Mouse (Mus musculus): ENCODE results near the gene Exd2. TPM values are rescaled to one million over a fixed set of nuclear protein-coding genes. Genes with fewer than 3 reads are reported as not detected.

Gene Exd2
- polyA plus RNA-seq, 1 experiment from 2014 or later = 25.3 TPM

DNA sequence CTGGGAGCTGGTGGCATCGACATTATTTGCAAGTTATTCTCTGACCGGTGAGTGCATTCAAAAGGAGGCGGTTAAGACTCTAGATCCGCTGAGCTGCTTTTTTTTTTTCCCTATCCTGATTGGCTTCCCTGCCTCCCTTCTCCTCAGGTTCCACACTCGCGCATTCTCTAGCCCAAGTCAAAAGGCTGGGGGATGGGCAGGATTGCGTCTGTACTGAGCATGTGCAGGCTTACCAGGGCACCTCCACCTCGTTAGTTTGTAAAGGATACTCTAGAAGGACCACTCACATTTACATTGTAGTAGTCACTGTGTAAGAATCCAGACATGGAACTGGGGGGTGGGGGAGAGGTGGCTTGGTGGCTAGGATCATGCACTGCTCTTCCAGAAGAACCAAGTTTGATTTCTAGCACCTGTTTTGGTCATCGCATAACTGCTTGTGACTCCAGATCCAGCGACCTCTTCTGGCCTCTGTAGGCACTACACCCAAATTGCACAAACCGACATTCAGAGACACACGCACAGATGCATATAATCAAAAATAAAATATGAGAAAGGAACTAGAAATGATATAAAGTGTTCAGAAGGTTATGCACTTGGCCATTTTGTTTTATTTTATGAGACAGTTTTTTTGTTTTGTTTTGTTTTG, 61.5 kb downstream of the Exd2 start:
- no peak overlapping the region for H3K4me3 ChIP-seq (replicated peaks)
- H3K9ac ChIP-seq = no peak overlapping the region
- WGBS = 37% methylated on average over 12 of the region's 12 CpGs
- ATAC-seq (ENCODE audit: insufficient number of reproducible peaks, low FRiP score, low TSS enrichment, low read depth) = no peak
- no peak overlapping the region for H3K4me2 ChIP-seq (replicated peaks)
- no peaks in the 10 kb centered on the region for H3K36me3 ChIP-seq
- peaks cover 13% of the 10 kb centered on the region for H3K27me3 ChIP-seq
- peaks cover 32% of the 10 kb centered on the region for H3K4me1 ChIP-seq
- no peak overlapping the region for H3K27ac ChIP-seq (replicated peaks)
- H3K9me3 ChIP-seq (replicated peaks) = no peaks in the 10 kb centered on the region

- Histone ChIP-seq H3K9ac (no peak overlapping the region), H3K4me1 (peaks cover 27% of the 10 kb centered on the region), H3K27ac (replicated peaks) (no peak overlapping the region), H3K36me3 (no peaks in the 10 kb centered on the region), H3K27me3 (peaks cover 9% of the 10 kb centered on the region), H3K4me2 (replicated peaks) (no peak overlapping the region), H3K9me3 (replicated peaks) (no peaks in the 10 kb centered on the region), H3K4me3 (replicated peaks) (no peak overlapping the region)
- 14% methylated on average over 7 of the region's 7 CpGs for WGBS
- no peak for ATAC-seq (ENCODE audit: insufficient number of reproducible peaks, low FRiP score, low TSS enrichment, low read depth)
Measured at GRCm38 (mm10) chr12:80525513-80525912, 62.6 kb downstream of the Exd2 start.

GRCm38 (mm10) chr12:80526511-80526910, 63.6 kb downstream of the Exd2 start:
- 69% methylated on average over 2 of the region's 2 CpGs for WGBS
- no peak for ATAC-seq (ENCODE audit: insufficient number of reproducible peaks, low FRiP score, low TSS enrichment, low read depth)
- Histone ChIP-seq H3K4me2 (replicated peaks) (no peak overlapping the region), H3K27ac (replicated peaks) (no peak overlapping the region), H3K36me3 (no peaks in the 10 kb centered on the region), H3K27me3 (no peaks in the 10 kb centered on the region), H3K9ac (no peak overlapping the region), H3K9me3 (replicated peaks) (no peaks in the 10 kb centered on the region), H3K4me1 (peaks cover 28% of the 10 kb centered on the region), H3K4me3 (replicated peaks) (no peak overlapping the region)

GRCm38 (mm10) chr12:80527727-80528389, 65.0 kb downstream of the Exd2 start:
- Histone ChIP-seq H3K4me3 (replicated peaks) (no peak overlapping the region), H3K27ac (replicated peaks) (no peak overlapping the region), H3K4me2 (replicated peaks) (no peak overlapping the region), H3K36me3 (no peaks in the 10 kb centered on the region), H3K9ac (no peak overlapping the region), H3K27me3 (no peaks in the 10 kb centered on the region), H3K4me1 (peaks cover 21% of the 10 kb centered on the region), H3K9me3 (replicated peaks) (no peaks in the 10 kb centered on the region)
- WGBS = 66% methylated on average over 5 of the region's 5 CpGs
- ATAC-seq (ENCODE audit: insufficient number of reproducible peaks, low FRiP score, low TSS enrichment, low read depth) = no peak

DNA sequence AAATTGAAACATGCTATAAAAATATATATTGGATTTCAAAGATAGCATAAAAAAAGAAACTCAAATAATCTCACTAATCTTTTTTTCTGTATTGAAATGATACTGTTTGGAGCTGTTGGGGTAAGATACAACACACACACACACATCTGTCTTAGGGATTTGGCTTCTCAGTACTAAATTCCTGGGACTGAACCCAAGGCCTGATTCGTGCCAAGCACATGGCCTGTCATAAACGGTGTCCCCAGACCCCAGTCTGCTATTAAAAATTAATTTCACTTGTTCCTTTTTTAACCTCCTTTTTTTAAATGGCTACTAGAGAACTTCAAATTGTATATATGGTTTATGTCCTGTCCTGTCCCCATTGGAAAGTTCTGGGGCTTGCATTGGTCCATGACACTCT, 67.2 kb downstream of the Exd2 start:
- Histone ChIP-seq H3K9ac (no peak overlapping the region), H3K4me2 (replicated peaks) (no peak overlapping the region), H3K27me3 (no peaks in the 10 kb centered on the region), H3K4me3 (replicated peaks) (no peak overlapping the region), H3K36me3 (no peaks in the 10 kb centered on the region), H3K9me3 (replicated peaks) (no peaks in the 10 kb centered on the region), H3K27ac (replicated peaks) (no peak overlapping the region), H3K4me1 (peaks cover 25% of the 10 kb centered on the region)
- 43% methylated on average over 2 of the region's 2 CpGs for WGBS
- ATAC-seq (ENCODE audit: insufficient number of reproducible peaks, low FRiP score, low TSS enrichment, low read depth) = no peak

DNA sequence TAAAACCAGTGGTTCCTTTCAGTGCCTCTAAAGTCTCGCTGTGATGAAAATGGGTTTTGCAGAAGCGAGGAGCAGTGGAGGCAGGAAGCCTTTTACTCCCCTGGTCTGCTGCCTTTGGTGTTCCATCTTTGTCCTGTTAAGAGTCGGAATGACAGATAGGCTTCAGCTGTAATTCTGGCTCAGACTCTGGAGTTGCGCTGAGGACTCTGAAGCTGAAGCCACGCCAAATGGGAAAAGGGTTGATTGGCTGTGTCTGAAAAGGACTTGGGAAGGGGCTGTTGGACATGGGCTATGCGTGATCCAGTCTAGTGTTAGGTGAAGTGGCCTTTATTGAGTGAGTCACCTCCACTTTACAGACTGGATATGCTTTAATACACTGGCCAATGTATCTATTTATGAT, 67.7 kb downstream of the Exd2 start:
- H3K36me3 ChIP-seq = no peaks in the 10 kb centered on the region
- WGBS = 60% methylated on average over 6 of the region's 6 CpGs
- H3K9ac ChIP-seq = no peak overlapping the region
- H3K4me1 ChIP-seq = peaks cover 22% of the 10 kb centered on the region
- no peaks in the 10 kb centered on the region for H3K27me3 ChIP-seq
- H3K4me2 ChIP-seq (replicated peaks) = no peak overlapping the region
- H3K27ac ChIP-seq (replicated peaks) = no peak overlapping the region
- H3K9me3 ChIP-seq (replicated peaks) = no peaks in the 10 kb centered on the region
- H3K4me3 ChIP-seq (replicated peaks) = no peak overlapping the region
- ATAC-seq (ENCODE audit: insufficient number of reproducible peaks, low FRiP score, low TSS enrichment, low read depth) = no peak

DNA sequence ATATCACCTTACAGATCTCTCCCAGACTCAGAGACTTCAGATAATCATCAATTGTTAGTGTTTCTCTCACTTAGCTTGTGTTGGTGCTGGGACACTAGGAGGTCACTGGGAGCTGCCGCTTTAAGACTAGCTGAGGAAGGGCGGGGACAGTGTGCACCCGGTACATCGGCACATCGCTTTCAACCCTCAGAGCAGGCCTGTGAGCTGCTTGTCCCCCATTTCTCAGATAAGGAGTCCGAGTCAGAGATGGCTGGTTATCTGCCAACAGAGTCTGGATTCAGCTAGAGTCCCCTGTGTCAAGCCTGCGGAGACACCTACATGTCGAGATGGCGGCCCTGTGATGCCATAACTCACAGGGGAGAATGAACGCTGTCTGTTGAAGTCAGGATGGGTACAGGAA, 68.7 kb downstream of the Exd2 start:
- Histone ChIP-seq H3K4me2 (replicated peaks) (no peak overlapping the region), H3K36me3 (no peaks in the 10 kb centered on the region), H3K27me3 (no peaks in the 10 kb centered on the region), H3K27ac (replicated peaks) (no peak overlapping the region), H3K9ac (no peak overlapping the region), H3K4me3 (replicated peaks) (no peak overlapping the region), H3K9me3 (replicated peaks) (no peaks in the 10 kb centered on the region), H3K4me1 (peaks cover 17% of the 10 kb centered on the region; the same call in 1 of the 2 replicates)
- WGBS = 80% methylated on average over 10 of the region's 10 CpGs
- ATAC-seq (ENCODE audit: insufficient number of reproducible peaks, low FRiP score, low TSS enrichment, low read depth) = no peak

DNA sequence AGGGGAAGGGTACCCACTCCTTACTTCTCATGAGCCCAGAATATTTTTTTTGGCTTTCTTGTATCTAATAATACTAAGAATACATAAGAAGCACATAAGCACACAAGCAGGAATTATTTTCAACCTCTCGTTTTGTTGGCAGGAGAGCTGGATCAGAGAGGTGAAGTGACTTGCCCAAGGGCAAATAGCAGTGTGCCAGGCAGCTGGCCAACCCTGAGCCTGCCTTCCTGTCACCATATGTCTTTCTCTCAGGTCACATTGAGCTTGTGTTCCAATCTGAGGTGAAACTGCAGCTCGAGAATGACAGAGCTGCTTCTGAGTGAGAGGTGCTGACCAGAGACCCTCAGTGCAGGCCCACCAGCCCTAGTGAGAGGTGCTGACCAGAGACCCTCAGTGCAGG, 71.0 kb downstream of the Exd2 start:
- Histone ChIP-seq H3K4me1 (0 out of 2 replicates have a peak, but pooled peaks cover 7% of the 10 kb centered on the region), H3K27ac (replicated peaks) (no peak overlapping the region), H3K4me3 (replicated peaks) (no peak overlapping the region), H3K36me3 (no peaks in the 10 kb centered on the region), H3K9ac (no peak overlapping the region), H3K27me3 (no peaks in the 10 kb centered on the region), H3K9me3 (replicated peaks) (no peaks in the 10 kb centered on the region), H3K4me2 (replicated peaks) (no peak overlapping the region)
- WGBS = 36% methylated on average over 2 of the region's 2 CpGs
- no peak for ATAC-seq (ENCODE audit: insufficient number of reproducible peaks, low FRiP score, low TSS enrichment, low read depth)

DNA sequence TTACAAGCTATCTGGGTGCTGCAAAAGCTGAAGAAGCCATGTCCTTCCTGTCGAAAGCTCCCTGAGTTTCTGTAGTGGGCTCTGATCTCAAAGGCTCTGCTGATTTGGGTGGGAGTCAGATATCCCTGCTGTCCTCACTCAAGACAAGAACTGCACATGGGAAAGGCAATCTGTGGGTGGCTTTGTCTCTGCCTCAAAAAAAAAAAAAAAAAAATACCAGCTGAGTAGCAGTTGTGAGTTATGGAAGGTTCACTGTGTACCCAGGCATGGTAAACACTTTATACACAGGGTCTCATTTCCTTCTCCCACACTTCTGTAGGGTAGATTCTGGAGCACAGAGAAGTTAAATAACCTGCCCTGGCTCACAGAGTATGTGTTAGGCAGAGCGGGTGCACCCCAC, 74.4 kb downstream of the Exd2 start:
- H3K4me2 ChIP-seq (replicated peaks) = no peak overlapping the region
- 70% methylated on average over 2 of the region's 2 CpGs for WGBS
- ATAC-seq (ENCODE audit: insufficient number of reproducible peaks, low FRiP score, low TSS enrichment, low read depth) = no peak

DNA sequence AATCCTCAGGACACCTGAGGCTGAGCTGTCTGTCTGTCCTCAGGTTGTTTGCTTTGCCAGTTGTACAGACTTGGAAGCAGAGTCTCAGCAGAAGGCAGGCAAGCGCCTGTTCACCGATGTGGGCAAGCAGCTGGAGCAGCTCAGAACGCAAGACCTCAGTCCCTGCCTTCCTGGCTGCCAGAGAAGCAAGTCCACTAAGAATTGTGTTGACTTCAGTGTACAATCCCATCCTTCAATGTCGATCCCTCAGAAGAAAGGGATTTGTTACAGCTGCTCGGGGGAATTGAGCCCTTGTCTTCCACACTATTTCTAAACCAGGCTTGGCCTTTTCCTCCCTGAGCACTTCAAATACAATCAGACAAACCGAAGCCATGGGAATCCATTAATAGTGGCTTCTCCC, 75.4 kb downstream of the Exd2 start:
- ATAC-seq (ENCODE audit: insufficient number of reproducible peaks, low FRiP score, low TSS enrichment, low read depth) = no peak

More for the DNA sequence above, 74.4 kb downstream of the Exd2 start:
- Histone ChIP-seq H3K27me3 (no peaks in the 10 kb centered on the region), H3K9ac (no peak overlapping the region), H3K4me1 (0 out of 2 replicates have a peak, but pooled peaks cover 4% of the 10 kb centered on the region), H3K4me3 (replicated peaks) (no peak overlapping the region), H3K9me3 (replicated peaks) (no peaks in the 10 kb centered on the region), H3K36me3 (no peaks in the 10 kb centered on the region), H3K27ac (replicated peaks) (no peak overlapping the region)

DNA sequence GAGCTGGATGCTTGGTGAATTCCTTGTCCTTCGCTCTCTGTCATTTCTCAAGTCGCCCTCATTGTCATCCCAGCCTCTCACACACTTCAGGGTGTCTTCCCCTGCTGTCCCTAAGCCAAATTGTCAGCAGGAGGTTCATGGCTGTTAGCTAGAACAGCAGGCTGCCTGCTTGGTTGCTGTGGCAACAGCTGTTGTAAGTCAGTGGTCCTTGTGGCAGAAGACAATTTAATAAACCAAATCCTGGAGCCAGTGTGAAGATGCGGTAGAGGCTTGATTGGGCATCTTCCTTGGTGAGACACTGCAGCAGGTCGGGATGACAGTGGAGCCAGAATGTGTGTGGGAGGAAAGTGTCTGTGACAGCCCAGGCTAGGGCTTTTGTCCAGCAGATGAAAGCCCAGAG, 82.4 kb downstream of the Exd2 start:
- no peak overlapping the region for H3K4me3 ChIP-seq (replicated peaks)
- H3K4me1 ChIP-seq = 0 out of 2 replicates have a peak, but pooled peaks cover 3% of the 10 kb centered on the region
- no peaks in the 10 kb centered on the region for H3K27me3 ChIP-seq
- no peak for ATAC-seq (ENCODE audit: insufficient number of reproducible peaks, low FRiP score, low TSS enrichment, low read depth)
- no peaks in the 10 kb centered on the region for H3K36me3 ChIP-seq
- H3K9ac ChIP-seq = no peak overlapping the region
- 22% methylated on average over 4 of the region's 4 CpGs for WGBS
- H3K9me3 ChIP-seq (replicated peaks) = no peaks in the 10 kb centered on the region
- no peak overlapping the region for H3K4me2 ChIP-seq (replicated peaks)
- no peak overlapping the region for H3K27ac ChIP-seq (replicated peaks)

More for the DNA sequence above, 75.4 kb downstream of the Exd2 start:
- Histone ChIP-seq H3K36me3 (no peaks in the 10 kb centered on the region), H3K9ac (no peak overlapping the region), H3K4me1 (0 out of 2 replicates have a peak, but pooled peaks cover 4% of the 10 kb centered on the region), H3K27me3 (no peaks in the 10 kb centered on the region), H3K4me3 (replicated peaks) (no peak overlapping the region), H3K9me3 (replicated peaks) (no peaks in the 10 kb centered on the region), H3K4me2 (replicated peaks) (no peak overlapping the region), H3K27ac (replicated peaks) (no peak overlapping the region)
- 65% methylated on average over 6 of the region's 6 CpGs for WGBS

- H3K27me3 ChIP-seq = no peaks in the 10 kb centered on the region
- 66% methylated on average over 11 of the region's 11 CpGs for WGBS
Measured at GRCm38 (mm10) chr12:80549646-80550045, 86.8 kb downstream of the Exd2 start.

More at GRCm38 (mm10) chr12:80549646-80550045, 86.8 kb downstream of the Exd2 start:
- no peaks in the 10 kb centered on the region for H3K36me3 ChIP-seq
- no peak overlapping the region for H3K27ac ChIP-seq (replicated peaks)
- 0 out of 2 replicates have a peak, but pooled peaks cover 3% of the 10 kb centered on the region for H3K4me1 ChIP-seq
- no peak overlapping the region for H3K4me3 ChIP-seq (replicated peaks)
- no peaks in the 10 kb centered on the region for H3K9me3 ChIP-seq (replicated peaks)
- ATAC-seq (ENCODE audit: insufficient number of reproducible peaks, low FRiP score, low TSS enrichment, low read depth) = no peak
- no peak overlapping the region for H3K4me2 ChIP-seq (replicated peaks)
- no peak overlapping the region for H3K9ac ChIP-seq
